Mouse (Mus musculus): Measurements from ENCODE around the gene Map3k11.

The Map3k11 gene

DNA sequence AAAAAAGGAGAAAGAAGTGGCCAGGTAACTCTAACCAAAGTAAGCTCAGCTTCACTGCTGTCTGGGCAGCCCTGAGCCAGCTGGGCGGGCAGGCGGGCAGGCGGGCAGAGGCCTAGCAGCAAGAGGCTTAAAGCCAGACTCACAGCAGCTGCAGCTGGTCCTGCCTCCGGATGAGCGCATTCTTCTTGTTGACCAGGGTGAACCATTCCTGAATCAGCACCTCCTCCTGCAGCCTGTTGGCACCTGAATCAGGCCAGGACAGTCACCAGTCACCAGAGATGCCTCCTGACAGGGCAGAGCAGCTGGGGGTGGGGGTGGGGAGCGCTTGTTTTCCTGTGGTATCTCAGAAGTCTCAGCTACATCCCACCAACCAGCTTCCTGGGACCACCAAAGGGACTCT, 21.5 kb downstream of the Map3k11 start:
- DNase-seq (ENCODE audit: extremely low spot score, low spot score) = no peak

DNA sequence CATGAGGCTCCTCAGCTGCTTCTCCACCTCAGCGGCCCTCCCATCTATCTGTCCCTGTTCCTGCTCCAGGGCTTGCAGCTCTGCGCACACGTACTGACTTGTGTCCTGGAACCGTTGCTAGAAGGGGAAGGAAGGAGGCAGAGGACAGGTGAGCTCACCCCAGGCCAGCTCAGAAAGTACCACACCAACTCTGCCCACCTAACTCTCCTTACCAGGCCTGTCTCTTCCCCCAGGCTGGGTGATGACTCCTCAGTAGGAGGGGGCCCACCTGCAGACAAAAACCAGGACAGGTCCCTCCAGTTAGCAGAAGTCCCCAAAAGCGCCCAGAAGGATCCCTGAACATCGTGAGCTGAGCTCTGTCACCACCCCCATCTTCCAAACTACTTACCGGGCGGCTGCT, 22.0 kb downstream of the Map3k11 start:
- DNase-seq (ENCODE audit: extremely low spot score, low spot score) = no peak

DNA sequence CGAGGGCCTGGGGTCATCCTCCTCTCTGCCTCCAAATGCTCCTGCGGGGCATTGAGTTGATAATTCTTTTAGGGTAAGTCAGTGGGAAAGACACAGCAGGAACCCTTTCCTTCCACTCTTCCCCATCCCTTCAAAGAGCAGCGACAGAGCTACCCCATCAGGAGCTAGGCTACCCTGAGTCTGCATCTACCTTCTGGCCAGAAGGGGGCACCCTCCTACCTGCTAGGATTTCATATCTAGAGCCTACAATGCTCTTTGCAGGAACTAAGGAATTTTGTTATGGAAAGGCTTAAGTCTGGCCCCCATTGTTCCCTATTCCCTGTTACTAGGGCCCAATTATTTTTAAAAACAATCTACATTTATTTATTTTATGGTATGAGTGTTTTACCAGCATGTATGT, 22.7 kb downstream of the Map3k11 start:
- DNase-seq (ENCODE audit: extremely low spot score, low spot score) = peak; percentile 53

DNA sequence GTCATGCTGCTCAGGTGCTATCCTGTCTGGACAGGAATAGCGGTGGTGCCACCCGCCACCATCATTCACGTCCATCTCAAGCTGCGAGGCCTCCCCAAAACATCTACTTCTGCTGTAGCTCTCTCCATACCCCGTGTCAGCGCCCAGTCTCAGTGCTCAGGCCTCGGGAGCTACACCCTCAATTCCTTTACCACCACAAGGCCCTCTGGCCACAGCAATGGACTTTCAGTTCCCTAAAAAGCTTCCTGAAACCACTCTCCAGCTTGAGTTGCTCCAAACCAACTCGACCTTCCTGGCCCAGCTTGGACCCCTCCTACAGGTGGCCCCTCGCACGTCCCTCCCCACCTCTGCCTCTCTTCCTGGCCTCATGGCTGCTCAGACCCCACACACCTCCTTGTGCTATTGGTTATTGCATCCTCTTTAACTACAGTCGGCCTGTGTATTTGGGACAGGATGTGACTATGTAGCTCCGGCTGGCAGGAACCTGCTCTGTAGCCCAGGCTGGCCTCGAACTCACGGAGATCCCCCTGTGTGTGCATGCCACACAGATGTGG, 23.4 kb downstream of the Map3k11 start:
- DNase-seq (ENCODE audit: extremely low spot score, low spot score) = no peak

DNA sequence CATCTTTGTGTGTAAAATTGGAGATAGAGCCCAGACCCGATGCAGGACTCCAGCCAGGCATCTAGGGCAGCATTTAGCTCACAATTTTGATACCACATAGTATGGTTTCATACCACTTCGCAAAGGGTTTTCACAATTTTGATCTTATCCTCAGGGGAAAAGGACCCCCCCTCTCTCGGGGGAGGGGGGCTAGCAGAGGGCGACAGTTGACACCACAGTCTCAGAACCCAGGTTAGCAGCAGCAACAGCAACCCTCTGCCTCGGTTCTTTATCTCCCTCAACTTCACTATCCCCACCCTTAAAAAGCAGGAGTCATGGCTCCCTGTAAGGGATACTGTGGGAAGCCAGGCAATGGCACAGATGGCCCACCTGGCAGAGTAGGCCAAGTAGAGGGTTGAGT, 24.7 kb downstream of the Map3k11 start:
- DNase-seq (ENCODE audit: extremely low spot score, low spot score) = no peak

DNA sequence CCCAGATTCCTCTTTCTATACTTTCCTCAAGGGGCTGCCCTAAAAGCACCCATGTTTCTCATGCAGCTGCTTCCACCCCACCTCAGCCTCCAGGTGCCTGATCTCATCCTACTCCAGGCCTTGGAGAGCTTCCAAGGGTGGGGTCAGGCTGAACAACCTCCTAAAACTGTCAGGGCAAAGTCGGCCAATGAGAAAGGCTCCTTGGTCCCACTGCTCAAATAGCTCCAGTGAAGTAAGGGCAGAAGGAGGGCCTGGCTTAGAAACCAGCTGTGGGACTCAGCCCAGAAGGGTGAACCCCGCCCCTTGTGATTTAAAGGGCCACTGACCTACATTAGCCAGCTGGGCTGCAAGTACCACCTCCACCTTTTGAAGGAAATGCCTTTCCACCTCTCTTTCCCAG, 25.2 kb downstream of the Map3k11 start:
- no peak for DNase-seq (ENCODE audit: extremely low spot score, low spot score)

DNA sequence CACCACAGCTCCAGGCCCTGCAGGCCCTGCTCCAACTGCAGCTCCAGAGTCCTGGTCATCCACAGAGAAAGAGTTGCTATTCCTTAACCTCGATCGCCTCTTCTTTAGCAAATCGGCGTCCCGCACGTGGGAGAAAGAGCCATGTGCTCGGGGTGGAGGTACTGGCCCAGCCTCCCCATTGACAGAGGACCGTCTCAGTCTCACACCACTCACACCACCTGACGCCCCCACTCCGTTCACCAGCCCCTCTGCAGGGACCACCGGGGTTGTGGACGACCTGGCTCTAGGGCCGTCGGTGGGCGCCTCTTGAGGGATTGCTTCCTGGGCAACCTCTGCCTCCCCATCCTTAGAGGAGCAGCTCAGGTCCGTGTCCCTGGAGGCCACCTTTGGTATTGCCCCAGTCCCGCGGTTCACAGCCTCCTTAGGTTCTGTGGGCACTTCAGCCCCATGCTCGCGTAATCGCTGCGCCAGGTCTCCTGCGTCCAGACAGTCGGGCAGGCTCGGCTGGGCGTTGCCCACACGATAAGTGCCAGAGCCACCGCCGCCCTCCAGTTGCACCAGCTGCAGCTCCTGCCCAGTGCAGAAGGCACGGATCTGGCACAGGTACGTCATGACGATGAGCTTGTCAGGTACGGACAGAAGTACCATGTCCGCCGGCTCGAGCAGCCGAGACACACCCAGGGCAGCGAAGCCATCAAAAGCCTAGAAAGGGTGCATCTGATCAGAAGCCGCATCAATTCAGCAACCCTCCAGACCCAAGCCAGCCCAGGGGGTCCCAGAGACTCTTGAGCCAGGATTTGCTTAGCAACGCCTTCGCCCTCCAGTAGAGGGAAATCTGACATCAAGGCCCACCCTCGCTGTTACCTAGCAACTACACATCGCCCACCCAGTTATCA, 27.5 kb downstream of the Map3k11 start:
- peak; percentile 43 for DNase-seq (ENCODE audit: extremely low spot score, low spot score)

DNA sequence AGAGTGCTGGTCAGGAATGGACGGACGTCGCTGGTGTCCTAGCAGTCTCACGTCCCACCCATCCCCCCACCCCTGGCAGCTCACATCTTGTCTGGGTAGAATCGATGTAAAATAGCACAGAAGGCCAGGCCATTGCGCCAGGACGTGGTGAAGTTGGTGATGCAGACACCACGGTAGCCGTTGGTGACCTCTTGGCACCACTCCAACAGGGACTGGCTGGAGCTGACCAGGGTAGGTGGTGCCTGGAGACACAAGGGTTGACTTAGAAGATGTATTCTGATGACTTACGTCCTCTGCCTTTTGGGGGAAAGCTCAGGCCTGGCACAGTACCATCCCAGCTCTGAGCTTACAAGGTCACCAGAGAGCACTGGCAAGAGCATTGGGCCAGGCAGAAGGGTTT, 28.4 kb downstream of the Map3k11 start:
- DNase-seq (ENCODE audit: extremely low spot score, low spot score) = no peak

DNA sequence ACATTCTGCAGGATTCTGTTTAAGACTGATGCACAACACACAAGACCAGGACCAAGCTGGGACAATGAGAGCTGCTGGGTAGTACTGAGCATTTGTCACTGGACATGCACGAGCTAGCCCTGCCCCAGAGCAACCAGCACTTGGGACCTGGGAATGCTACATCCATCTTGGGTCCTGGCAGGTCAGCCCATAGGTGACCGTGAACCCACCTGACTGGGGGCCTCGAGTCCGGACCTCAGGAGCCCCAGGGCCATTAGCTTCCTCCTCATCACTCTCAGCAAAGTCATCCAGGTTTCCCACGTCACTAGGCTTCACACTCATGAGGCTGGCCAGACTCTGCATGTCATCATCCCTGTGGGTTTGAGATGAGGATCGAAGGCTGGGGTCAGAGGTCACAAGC, 32.7 kb downstream of the Map3k11 start:
- no peak for DNase-seq (ENCODE audit: extremely low spot score, low spot score)

DNA sequence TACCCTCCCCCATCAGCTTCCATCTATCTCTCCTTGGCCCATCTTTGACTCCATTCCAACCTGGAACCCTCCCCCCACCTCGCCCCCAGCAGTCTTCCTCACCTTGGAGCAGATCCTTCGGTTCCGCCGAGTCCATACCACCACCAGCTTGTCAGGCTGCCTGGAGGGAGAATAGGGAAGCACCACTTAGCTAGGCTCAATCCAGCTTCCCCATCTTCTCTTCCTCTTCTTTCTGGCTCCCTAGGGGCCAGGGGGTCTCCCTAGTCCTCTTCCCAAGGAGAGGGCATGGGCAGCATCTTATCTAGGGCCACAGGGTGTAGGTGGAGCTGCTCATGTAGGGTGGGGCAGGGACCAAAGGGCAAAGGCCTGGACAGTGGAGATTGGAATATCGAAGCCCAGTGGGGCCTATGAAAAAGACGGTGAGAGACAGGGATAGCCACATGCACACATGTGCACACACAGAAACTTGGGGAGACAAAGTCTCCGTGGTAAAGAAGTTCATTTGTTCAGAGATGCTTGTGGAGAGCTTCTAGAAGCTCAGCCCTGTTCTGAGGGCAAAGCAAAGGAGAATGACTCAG, 34.4 kb downstream of the Map3k11 start:
- DNase-seq (ENCODE audit: extremely low spot score, low spot score) = no peak

DNA sequence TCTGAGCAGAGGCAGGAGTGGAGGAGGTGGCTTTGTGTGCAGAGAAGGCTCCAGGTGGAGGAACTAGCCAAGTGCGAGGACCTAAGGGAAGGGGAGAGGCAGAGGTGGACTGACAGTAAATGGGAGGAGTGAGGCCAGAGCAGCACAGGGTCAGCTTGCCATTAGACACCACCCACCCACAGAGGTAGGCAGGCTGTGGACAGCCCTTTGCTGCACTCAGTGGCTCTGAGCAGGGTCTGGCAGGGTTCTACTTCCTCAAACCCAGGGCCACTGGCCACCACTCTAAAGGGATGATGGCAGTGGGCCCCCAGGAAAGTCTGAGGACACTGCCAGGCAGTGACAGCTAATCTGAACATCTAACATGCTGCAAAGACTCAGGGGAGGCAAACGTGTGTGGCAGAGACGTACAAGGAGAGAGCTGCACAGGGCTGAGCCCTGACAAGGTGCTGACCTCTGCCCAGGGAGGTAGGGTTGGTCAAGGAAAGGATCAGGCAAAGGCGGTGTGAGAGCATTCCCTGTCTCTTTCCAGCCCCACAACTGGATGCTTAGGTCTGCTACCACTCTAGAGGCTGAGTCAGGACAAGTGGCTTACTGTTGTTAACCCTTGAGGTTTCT, 35.5 kb downstream of the Map3k11 start:
- DNase-seq (ENCODE audit: extremely low spot score, low spot score) = no peak

DNA sequence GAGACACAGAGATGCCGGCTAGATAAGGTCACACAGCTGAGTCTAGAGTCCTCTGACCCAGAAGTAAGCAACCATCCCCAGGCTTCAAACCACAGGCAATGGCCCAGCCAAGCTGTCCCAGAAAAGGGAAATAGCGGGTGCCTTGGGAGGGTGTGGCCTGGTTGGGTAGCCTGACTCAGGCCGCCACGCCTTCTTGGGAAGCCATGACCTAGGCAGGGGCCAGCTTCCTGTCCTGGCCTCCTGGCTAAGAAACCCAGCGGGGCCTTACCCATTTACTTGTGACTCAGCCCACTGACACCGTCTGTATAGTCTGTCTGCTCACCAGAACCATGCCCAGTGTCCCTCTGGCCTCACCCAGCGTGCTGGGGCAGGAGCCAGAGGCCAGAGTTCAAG, 36.0 kb downstream of the Map3k11 start:
- no peak for DNase-seq (ENCODE audit: extremely low spot score, low spot score)

DNA sequence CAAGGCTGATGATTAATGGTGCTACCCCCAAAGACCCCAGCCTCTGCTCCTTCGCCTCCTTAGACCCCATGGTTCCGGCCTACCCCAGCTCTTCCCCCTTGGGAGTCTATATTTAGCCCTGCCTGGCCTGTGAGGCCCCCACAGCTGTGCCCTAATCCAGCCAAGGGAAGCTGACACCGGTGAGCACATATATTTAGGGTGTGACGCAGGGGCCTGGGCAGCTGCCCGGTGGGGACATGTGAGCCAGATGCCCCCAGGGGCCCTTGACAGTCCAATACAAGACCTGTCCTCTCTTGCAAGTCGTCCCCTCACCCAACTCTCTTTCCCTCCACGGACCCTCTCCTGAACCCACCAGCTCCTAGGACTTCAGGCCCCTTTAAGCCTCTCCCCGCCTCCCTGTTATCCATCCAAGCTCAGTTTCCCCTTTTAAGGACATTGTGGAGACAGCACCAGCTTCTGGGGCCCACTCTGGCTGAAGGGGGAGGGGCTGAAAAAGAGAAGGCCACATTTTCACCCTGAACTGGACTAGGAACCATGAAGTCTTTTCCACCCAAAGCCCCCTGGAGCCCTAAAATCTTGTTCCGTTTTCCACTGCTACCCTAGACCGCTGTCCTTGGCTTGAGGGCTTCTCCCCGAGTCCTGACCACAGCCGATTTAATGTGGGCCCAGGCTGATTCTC, 36.6 kb downstream of the Map3k11 start:
- DNase-seq (ENCODE audit: extremely low spot score, low spot score) = no peak

DNA sequence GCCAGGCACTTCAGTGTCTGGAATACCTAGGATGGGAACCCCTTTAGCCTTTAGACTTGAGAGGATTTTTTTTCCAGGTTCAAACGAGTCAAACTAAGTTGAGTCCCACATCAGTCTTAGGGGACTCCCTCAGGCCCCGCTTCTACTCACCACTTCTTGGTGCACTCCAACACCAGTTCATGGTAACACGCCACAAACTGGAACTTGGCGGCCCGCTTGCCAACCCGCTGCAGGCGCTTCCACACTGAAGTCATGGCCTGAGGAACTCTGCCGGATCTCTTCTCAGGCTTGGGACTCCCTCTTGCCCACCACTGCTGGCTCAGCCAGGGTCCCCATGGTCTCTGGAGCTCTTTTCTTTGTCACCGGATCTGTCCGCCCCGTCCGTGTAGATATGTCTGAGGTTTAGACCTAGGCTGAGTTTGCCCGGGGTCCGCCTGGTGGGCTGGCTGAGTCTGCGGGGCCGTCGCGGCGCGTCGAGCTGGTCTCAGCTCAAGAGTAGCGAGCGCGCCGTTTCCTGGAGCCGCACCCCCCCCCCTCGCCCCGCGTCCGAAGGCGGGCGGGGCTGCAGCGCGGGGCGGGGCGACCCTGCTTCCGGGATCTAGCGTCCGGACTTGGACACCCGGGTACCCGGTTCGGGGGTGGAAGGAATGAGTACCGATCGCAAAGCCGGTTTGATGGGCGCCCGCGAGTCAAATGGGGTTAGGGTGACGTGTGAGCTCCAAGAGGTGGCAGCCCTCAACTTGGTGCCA, 37.4 kb downstream of the Map3k11 start, which contains the start of gene Ehbp1l1:
Gene Ehbp1l1, minus strand, starts transcription at position 551 of the 749 bp plus-strand sequence.
- DNase-seq (ENCODE audit: extremely low spot score, low spot score) = no peak

DNA sequence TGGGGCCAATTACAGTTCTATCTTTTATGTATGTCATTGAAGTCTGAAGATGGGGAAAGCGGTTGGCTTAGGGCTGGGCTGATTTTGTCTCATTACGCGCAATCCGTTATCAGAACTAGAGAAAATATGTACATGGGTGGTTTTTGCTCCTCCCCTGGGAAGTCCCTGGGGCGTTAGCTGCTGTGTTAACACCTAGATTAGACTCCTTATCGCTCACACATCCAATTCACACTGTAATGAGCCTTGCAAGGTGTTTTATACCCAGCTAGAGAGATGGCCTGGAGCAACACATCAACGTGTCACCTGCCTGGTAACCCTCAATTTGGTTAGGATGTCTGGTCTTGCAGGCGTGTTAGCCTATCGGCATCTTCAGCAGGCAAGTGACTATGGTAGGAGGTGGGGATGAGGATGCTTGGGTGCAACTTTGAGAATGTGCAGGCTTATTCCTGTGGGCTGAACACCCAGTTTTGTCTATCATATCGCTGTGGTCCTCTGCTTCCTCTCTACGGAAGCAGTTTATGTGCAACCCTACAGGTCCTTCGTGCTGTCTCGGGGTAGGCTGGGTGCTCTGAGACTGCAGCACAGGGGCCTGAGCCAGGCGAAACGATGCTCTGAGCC, 38.5 kb downstream of the Map3k11 start:
- no peak for DNase-seq (ENCODE audit: extremely low spot score, low spot score)

DNA sequence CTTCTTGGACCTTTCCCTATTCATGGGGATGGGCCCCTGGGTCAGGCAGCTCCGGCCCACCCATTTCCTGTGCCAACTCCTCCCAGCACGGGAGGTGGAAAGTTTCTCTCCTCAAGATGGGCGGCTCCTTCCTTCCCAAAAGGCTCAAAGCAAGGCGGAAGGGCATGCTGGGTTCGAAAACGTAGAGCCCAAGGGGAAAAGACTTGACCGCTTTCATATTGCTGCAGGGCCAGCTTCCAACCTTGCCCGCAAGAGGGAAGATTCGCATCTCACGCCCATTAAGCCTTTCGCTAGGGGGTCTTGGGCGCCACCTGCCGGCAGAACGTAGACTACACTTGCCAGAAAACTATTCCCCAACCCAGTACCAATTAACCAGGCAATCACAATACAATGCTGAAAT, 39.2 kb downstream of the Map3k11 start:
- peak; percentile 90 for DNase-seq (ENCODE audit: extremely low spot score, low spot score)

DNA sequence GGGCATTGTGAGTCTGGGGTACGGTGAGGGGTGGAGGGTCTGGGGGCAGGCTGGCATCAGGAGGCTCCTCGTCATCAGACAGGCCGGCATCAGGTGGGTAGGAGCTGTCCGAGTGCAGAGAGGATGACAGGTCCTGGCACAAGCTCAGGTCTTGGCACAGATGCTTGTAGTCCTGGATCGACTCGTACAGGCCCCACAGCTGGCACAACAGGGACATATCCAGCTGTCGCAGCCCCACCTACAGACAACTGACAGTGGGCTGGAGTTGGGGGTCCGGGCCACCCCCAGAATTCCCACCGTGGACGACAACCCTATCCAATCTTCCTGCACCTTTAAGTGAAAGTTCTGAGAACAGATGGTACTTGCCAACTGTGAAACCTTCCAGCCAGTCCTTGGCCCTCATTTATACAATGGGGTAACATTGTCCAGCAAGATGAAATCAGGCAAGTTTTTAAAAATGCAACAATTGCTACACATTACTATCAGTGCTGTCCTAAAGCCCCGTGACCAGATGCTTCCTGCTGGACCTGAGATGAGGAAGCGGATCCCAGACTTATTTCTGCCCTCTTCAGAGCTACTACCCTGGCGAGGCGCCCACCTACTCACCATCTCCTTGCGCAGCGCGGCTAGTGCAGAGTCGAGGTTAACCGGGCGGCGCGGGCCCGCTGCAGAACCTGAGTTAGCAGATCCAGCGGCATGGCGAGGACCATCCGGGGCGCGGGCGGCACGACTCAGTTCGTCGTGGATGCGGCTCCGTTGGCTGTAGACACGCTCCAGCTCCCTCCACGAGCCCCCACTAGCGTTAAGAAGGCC, 40.3 kb downstream of the Map3k11 start:
- DNase-seq (ENCODE audit: extremely low spot score, low spot score) = no peak

DNA sequence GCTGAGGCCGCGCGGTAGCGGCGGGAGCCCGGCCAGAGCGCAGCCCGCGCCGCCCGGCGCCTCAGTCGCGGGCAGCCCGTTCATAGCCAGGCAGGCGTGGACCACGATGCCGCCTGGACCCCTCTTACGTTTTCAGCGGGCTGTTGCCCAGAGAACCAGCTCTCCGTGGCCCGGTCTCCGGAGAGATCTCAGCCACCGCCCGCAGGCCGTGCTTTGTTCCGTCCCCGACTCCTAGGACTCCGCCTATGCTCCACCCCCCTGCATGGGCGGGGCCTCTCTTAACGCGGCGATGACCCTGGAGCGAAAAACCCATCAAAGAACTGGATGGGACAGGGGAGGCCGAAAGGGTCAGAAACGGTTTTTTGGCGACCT, 40.9 kb downstream of the Map3k11 start, which contains the start of gene Fam89b:
Gene Fam89b, minus strand, starts transcription at position 210 of the 372 bp plus-strand sequence.
- DNase-seq (ENCODE audit: extremely low spot score, low spot score) = peak; percentile 85

DNA sequence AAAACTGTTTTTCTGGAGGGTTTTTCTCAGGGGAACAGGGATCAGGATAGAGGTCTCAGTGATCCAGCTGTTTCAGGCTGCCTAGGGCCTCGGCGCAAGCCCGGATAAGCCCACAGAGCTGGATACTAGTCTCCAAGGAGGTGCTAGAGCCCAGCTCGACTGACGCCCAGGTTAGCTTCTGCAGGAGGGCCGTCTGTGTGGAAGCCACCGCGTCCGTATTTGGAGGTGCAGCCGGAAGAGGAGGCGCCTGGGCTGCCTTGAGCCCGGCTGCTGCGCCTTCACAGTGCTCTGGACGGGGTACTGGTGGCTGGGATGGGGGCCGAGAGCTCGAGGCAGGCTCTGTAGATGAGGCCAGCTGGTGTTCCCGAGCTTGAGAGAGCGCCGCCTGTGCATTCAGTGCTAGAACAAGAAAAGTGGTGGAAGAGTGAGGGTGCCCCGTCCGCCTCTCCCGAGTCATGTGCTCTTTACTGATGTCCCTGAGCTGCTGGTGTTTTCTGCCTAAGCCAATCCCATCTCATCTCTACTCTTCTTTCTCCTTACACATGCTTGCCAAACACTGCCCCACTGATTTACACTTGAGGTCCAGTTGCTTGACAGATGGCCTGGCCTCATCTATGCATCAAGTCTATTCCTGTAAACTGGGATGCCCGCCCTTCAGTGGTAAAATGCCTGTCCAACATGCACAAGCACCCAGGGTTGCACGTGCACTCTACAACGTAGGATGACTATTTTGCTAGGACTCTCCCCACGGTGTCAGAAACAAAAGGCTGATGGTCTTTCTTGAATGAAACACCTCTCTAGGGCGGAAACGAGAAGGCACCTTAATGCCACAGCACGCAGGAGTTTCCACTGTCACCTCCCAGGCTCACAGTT, 42.0 kb downstream of the Map3k11 start:
- DNase-seq (ENCODE audit: extremely low spot score, low spot score) = no peak

Measured in neural tube, embryonic 10.5 days (tissue).